Mouse (Mus musculus): Measurements from ENCODE around the gene Fars2.

- no peak for TF ChIP-seq GATA2 (IDR thresholded peaks at IDR 0.05; ENCODE audit: borderline replicate concordance, low read depth, low read length)
- TF ChIP-seq GATA1 (IDR thresholded peaks at IDR 0.05; ENCODE audit: borderline replicate concordance, low read length), result no peak
- no peak for TF ChIP-seq CTCF (IDR thresholded peaks at IDR 0.05; ENCODE audit: low read depth, low read length)
- TF ChIP-seq POLR2AphosphoS5 (IDR thresholded peaks at IDR 0.05; ENCODE audit: insufficient replicate concordance, low read depth, low read length), result no peak
- no peak for TF ChIP-seq TAL1 (conservative IDR thresholded peaks at IDR 0.05; ENCODE audit: low read depth, low read length)
Measured at GRCm38 (mm10) chr13:36216005-36216404, 98.8 kb downstream of the Fars2 start.
